Mouse (Mus musculus): ENCODE measurements around the gene Snx5. TPM values are rescaled to one million over a fixed set of nuclear protein-coding genes. Genes with fewer than 3 reads are reported as not detected.
A peak's percentile ranks its signal among the peaks of the same experiment; 100 is the strongest.

Gene Snx5
- polyA plus RNA-seq, 1 experiment: 80.2 TPM

DNA sequence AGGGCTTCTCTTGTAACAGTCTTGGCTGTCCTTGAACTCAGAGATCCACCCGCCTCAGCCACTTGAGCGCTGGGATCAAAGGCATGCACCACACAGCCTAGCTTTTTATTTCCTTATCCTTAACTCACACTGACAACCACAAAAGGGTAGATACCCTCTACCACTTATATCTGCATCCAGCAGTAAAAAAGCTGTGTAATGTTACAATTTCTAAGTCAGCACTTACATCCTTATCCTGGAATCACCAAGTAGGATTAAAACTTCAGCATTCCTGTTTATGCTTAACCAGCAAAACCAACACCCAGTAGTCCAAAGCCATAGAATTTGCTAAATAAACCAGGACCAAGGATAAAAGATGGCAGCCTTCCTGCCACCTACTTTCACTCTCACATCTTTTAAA lies 7.9 kb downstream of the Snx5 start:
- TF ChIP-seq POLR2A (IDR thresholded peaks at IDR 0.05; ENCODE audit: low read depth, low read length) (no peak), CTCF (IDR thresholded peaks at IDR 0.05; ENCODE audit: extremely low read depth, insufficient read depth, insufficient read length, insufficient replicate concordance) (no peak)
- Histone ChIP-seq H3K36me3 (ENCODE audit: control insufficient read depth, insufficient read depth, low read length) (peaks cover 35% of the 10 kb centered on the region), H3K4me3 (ENCODE audit: extremely low read depth, insufficient read depth, insufficient read length) (no peak overlapping the region), H3K27ac (ENCODE audit: insufficient read depth, low read length) (no peak overlapping the region), H3K4me1 (ENCODE audit: control insufficient read depth, insufficient read depth, insufficient read length) (peaks cover 6% of the 10 kb centered on the region; the same call in 1 of the 2 replicates), H3K27me3 (ENCODE audit: control insufficient read depth, insufficient read depth, low read length) (no peaks in the 10 kb centered on the region)
- 82% methylated on average over 2 of the region's 2 CpGs for WGBS
- no peak for DNase-seq (ENCODE audit: low read depth in 1 of 2, low spot score in 2 of 2)

DNA sequence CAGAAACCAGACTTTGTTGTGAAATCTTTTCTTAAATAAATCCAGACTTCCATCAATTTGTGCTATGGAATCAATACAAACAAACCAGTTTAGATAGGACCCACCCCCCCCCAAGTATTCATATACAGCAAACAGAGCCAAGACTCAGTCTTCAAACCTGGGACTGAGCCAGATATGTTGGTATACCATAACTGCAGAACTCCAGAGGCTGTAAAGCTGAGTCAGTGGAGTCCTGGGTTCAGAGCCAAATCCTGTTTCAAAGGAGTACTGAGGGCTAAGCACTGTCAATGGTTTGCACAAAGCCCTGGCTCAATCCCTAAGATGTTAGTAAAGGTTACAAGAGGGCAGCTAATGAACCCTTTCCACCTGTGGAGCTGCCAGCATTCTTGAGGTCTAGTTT lies 20.6 kb downstream of the Snx5 start:
- TF ChIP-seq CTCF (IDR thresholded peaks at IDR 0.05; ENCODE audit: extremely low read depth, insufficient read depth, insufficient read length, insufficient replicate concordance) (no peak), POLR2A (IDR thresholded peaks at IDR 0.05; ENCODE audit: low read depth, low read length) (no peak)
- H3K4me1 ChIP-seq (ENCODE audit: control insufficient read depth, insufficient read depth, insufficient read length): peaks cover 28% of the 10 kb centered on the region; the same call in 1 of the 2 replicates
- DNase-seq (ENCODE audit: low read depth in 1 of 2, low spot score in 2 of 2): no peak
- H3K27me3 ChIP-seq (ENCODE audit: control insufficient read depth, insufficient read depth, low read length): no peaks in the 10 kb centered on the region
- H3K27ac ChIP-seq (ENCODE audit: insufficient read depth, low read length): no peak overlapping the region
- H3K36me3 ChIP-seq (ENCODE audit: control insufficient read depth, insufficient read depth, low read length): peaks cover 43% of the 10 kb centered on the region
- no peak overlapping the region for H3K4me3 ChIP-seq (ENCODE audit: extremely low read depth, insufficient read depth, insufficient read length)

DNA sequence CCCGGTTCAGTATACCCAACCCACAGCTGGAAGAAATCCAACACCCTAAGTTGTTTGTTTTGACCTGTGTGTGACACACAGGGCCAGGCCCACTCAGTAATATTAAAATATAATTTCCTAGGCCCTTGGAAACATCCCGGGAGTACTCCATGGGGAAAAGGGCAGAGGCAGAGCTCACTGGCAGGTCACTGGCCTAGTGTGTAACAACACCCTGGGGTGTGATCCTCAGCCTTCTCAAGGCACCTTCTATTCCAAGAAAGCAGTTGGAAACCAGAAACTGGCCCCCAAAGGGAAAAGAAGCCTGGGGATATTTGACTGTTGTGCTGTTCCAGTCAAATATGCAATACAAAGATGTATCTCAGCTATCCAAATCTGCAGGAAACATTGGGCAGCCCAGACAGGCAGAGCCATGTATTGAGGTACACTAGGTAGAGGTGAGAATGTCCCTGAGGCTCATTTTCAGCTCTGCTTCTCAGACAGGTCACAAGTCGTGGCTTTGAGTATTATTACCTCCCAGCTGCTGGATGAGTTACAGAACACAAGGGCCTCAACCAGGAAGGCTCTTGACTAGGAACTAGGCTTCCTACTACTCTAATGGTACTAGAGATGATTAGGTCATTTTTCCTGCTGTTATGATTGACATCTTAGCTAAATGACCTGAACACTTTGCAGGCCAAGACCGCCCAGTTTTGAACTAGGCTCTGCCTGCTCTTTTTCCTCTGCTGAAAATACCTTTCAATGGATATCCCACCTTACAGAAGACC lies 21.9 kb downstream of the Snx5 start:
- Histone ChIP-seq H3K27me3 (ENCODE audit: control insufficient read depth, insufficient read depth, low read length) (no peaks in the 10 kb centered on the region), H3K4me1 (ENCODE audit: control insufficient read depth, insufficient read depth, insufficient read length) (peaks cover 28% of the 10 kb centered on the region; the same call in 1 of the 2 replicates), H3K27ac (ENCODE audit: insufficient read depth, low read length) (no peak overlapping the region), H3K4me3 (ENCODE audit: extremely low read depth, insufficient read depth, insufficient read length) (no peak overlapping the region), H3K36me3 (ENCODE audit: control insufficient read depth, insufficient read depth, low read length) (peaks cover 33% of the 10 kb centered on the region)
- no peak for DNase-seq (ENCODE audit: low read depth in 1 of 2, low spot score in 2 of 2)
- TF ChIP-seq POLR2A (IDR thresholded peaks at IDR 0.05; ENCODE audit: low read depth, low read length) (no peak), CTCF (IDR thresholded peaks at IDR 0.05; ENCODE audit: extremely low read depth, insufficient read depth, insufficient read length, insufficient replicate concordance) (no peak)
- WGBS: 52% methylated on average over 4 of the region's 4 CpGs

DNA sequence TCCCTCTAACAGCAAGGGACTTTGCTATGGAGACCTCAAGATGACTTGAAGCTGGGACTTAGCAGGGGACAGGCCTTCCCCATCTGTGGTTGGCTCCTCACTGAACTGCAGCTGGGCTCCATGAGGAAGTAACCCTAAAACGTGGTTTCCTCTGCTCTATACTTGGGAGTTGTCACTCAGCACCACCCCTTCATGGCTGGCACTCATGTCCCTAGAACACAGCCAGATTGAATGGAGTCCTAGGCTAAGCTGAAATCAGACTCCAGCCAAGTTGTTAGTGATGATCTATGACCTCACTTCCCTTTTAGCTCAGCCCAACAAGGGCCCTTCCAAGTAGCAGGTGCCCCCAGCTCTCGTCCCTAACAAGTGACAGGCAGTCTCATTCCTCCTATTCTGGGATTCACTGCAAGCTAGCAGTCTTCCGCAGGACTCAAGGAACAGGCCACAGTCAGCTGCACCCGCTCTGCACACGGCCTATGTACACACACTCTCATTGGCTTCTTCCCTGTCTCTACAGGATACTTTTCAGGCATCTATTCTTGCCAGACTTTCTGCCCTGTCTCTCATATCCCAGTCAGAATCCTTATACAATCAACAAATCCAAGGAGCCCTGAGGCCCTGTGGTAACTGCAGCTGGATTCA lies 23.2 kb downstream of the Snx5 start:
- H3K4me3 ChIP-seq (ENCODE audit: extremely low read depth, insufficient read depth, insufficient read length): no peak overlapping the region
- H3K27me3 ChIP-seq (ENCODE audit: control insufficient read depth, insufficient read depth, low read length): no peaks in the 10 kb centered on the region
- H3K27ac ChIP-seq (ENCODE audit: insufficient read depth, low read length): peak overlapping the region; percentile 54
- peak in 1 of 2 experiments; percentile 40 for DNase-seq (ENCODE audit: low read depth in 1 of 2, low spot score in 2 of 2)
- 23% methylated on average over 5 of the region's 5 CpGs for WGBS
- H3K36me3 ChIP-seq (ENCODE audit: control insufficient read depth, insufficient read depth, low read length): peaks cover 22% of the 10 kb centered on the region
- H3K4me1 ChIP-seq (ENCODE audit: control insufficient read depth, insufficient read depth, insufficient read length): peaks cover 28% of the 10 kb centered on the region; the same call in 1 of the 2 replicates
- TF ChIP-seq POLR2A (IDR thresholded peaks at IDR 0.05; ENCODE audit: low read depth, low read length) (no peak), CTCF (IDR thresholded peaks at IDR 0.05; ENCODE audit: extremely low read depth, insufficient read depth, insufficient read length, insufficient replicate concordance) (no peak)

DNA sequence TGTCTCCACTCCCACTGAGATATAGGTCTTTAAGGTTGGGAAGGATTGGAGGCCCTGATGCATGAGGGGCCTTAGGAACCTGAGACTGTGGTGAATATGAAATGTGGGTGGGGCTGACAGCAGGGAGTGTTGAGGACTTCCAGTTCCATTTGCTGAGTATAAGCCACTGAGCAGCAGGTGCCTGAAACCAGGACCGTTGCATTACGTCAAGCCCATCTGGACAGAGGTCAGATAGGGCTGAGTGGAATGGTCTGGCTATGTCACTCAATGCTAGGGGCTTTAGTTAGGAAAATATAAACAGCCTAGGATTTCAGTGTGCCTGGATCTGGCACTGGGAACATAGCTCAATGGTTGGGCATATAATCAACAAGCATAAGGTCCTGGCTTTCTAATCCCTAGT lies 24.4 kb downstream of the Snx5 start:
- Histone ChIP-seq H3K27me3 (ENCODE audit: control insufficient read depth, insufficient read depth, low read length) (no peaks in the 10 kb centered on the region), H3K36me3 (ENCODE audit: control insufficient read depth, insufficient read depth, low read length) (peaks cover 15% of the 10 kb centered on the region), H3K27ac (ENCODE audit: insufficient read depth, low read length) (peak overlapping the region; percentile 55), H3K4me1 (ENCODE audit: control insufficient read depth, insufficient read depth, insufficient read length) (peaks cover 28% of the 10 kb centered on the region; the same call in 1 of the 2 replicates), H3K4me3 (ENCODE audit: extremely low read depth, insufficient read depth, insufficient read length) (no peak overlapping the region)
- WGBS: 36% methylated on average over 2 of the region's 2 CpGs
- no peak for DNase-seq (ENCODE audit: low read depth in 1 of 2, low spot score in 2 of 2)
- TF ChIP-seq CTCF (IDR thresholded peaks at IDR 0.05; ENCODE audit: extremely low read depth, insufficient read depth, insufficient read length, insufficient replicate concordance): no peak
- no peak for TF ChIP-seq POLR2A (IDR thresholded peaks at IDR 0.05; ENCODE audit: low read depth, low read length)

DNA sequence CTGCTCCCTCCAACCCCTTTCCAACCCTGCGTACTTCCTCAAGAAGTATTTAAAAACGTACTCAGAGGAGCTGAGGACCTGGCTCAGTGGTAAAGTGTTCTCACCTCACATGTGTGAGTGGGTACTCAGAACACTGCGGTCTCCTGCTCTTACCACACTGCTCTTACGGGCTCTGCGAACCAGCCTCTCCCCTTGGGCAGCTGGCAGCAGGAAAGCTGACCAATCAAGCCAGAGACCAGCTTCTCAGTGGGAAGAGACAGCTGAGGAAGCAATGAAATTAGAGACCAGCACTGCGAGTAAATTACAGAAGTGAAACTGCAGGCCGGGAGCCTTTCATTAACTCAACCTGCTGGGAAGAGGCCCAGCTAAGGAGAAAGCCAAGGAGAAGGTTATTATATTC lies 25.2 kb downstream of the Snx5 start:
- H3K4me3 ChIP-seq (ENCODE audit: extremely low read depth, insufficient read depth, insufficient read length): no peak overlapping the region
- WGBS: 11% methylated on average over 7 of the region's 7 CpGs
- TF ChIP-seq POLR2A (IDR thresholded peaks at IDR 0.05; ENCODE audit: low read depth, low read length) (no peak), CTCF (IDR thresholded peaks at IDR 0.05; ENCODE audit: extremely low read depth, insufficient read depth, insufficient read length, insufficient replicate concordance) (no peak)
- peak in 1 of 2 experiments; percentile 35 for DNase-seq (ENCODE audit: low read depth in 1 of 2, low spot score in 2 of 2)
- peaks cover 28% of the 10 kb centered on the region; the same call in 1 of the 2 replicates for H3K4me1 ChIP-seq (ENCODE audit: control insufficient read depth, insufficient read depth, insufficient read length)
- H3K27ac ChIP-seq (ENCODE audit: insufficient read depth, low read length): peak overlapping the region; percentile 55
- H3K36me3 ChIP-seq (ENCODE audit: control insufficient read depth, insufficient read depth, low read length): peaks cover 9% of the 10 kb centered on the region
- H3K27me3 ChIP-seq (ENCODE audit: control insufficient read depth, insufficient read depth, low read length): no peaks in the 10 kb centered on the region

All from spleen, adult 2 months (tissue).